Mouse (Mus musculus): ENCODE results near the gene Tfe3.
"Not testable (repeated sequence)": the region's sequence is repeated elsewhere in the genome, so short reads cannot be mapped to it uniquely, and the experiment has no call there.

Tfe3 gene

DNA sequence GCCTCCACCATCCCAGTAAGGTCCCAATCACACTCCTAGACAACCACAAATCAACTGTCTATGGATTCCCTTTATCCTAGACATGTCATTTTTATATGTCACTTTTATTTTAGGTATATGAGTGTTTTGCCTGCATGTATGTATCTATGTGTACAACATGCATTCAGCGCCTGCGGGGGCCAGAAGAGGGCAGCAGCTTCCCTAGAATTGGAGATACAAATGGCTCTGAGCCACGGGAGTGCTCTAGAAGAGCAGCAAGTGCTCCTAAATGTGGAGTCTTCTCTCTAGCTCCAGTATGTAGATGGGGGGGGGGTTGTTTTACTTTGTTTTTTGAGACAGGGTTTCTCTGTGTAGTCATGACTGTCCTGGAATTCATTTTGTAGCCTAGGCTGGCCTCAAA is 8.7 kb upstream of the Tfe3 start:
- DNase-seq: peak in 1 of 2 experiments; percentile 40

DNA sequence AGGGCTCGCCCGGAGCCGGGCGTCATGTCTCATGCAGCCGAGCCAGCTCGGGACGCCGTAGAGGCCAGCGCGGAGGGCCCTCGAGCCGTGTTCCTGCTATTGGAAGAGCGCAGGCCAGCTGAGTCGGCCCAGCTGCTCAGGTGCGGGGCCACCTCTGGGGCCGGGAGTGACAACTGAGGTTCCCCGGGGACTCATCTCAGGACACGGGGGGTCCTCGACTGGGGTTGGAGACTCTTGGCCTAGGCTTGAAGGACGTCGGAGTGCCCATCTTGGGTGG is 499 bp downstream of the Tfe3 start:
- no peak for DNase-seq

DNA sequence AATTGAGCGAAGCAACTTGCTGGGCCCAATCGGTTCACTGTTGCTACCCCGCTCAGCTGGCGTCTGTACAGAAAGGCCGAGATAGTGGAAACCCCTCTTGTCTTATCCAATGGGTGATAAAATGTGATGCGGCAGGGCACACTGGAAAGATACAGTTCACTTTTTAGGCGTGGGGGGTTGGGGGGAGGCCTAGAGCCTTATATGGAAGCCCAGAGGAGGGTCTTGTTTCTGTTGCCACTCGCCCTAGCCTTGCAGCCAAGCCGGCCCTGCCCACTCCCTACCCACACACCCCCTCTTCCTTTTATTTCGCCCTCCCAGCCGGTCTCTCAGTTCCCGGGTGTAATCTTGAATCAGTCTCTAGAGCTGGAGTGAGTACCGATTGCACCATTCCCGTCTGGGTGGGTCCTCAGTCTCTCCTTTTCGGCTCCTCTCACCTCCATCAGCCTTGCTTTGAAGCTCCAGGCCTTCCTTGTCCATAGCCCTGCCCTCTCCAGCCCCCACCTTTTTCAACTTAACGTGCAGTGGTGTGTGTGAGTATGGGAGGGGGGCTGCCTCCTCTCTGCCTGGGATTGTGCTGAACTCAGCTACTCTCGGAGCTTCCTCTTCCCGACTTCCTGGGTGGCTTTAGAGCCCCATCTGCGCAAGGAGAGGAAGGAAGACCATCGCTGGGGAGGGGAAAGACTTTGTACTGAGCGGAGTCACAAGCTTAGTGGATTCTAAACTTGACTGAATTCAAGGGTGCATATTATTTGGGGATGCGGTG is 1.5 kb downstream of the Tfe3 start:
- peak; percentile 36 to 58 for DNase-seq

DNA sequence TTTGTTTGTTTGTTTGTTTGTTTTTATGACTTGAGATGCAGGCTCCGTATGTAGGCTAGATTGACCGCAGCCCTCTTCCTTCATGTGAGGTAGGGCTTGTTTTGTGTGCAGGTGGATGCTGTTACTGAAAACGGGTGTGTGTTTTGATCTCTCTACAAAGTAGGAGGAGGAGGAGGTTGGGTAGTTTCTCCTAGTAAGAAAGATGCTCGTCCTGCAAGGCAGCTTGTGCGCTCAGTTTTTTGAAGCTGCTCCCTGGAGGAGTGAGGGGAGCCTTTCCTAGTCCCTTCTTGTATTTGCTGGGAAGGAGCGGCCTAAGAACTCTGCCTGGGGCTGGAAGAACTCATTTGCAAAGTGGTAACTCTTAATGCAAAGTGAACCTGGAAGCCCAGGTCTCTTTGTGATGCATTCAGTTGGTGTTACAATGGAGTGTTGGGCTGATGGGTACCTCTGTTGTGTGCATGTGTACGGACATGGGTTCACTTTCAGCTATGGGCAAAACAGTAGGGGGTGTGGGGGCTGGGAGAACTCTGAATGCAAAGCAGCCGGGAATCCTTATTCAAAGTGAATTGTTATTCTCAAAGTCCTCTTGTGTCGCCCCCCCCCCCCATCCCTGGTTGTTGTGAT is 2.4 kb downstream of the Tfe3 start:
- no peak for DNase-seq

DNA sequence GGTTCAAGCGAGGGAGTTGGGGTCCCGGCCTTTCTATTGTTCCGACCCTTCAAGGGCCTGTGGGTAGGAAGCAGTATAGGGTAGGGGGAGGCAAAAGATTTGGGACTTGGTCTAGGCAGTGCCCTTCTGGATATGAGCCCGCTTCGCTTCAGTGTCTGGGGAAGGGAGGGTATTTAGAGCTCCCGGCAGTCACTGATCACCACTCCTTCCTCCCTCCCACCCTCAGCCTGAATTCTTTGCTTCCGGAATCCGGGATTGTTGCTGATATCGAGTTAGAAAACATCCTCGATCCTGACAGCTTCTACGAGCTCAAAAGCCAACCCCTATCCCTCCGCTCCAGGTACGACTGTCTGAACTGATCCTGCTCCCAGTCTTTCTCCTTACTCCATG is 2.9 kb downstream of the Tfe3 start:
- DNase-seq: peak; percentile 4 to 21

DNA sequence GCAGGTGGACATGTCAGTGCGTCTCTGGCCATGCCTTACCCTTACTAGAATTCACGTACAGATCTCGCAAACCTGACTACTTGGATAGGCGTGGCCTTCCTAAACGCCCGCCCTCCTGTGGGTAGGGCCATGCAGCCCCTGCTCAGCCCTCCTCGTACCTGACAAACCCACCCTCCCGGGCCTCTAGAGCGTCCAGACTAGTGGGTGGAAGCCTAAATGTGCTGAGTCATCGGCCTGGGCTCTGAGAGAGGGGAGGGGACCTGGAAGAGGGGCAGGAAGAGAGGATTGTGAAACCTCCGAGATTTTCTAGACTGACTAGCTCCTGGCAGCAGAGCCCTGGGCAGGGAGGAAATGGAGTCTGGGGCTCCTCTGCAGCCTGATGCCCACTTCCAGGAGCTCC is 3.4 kb downstream of the Tfe3 start:
- DNase-seq: peak; percentile 52 to 67

DNA sequence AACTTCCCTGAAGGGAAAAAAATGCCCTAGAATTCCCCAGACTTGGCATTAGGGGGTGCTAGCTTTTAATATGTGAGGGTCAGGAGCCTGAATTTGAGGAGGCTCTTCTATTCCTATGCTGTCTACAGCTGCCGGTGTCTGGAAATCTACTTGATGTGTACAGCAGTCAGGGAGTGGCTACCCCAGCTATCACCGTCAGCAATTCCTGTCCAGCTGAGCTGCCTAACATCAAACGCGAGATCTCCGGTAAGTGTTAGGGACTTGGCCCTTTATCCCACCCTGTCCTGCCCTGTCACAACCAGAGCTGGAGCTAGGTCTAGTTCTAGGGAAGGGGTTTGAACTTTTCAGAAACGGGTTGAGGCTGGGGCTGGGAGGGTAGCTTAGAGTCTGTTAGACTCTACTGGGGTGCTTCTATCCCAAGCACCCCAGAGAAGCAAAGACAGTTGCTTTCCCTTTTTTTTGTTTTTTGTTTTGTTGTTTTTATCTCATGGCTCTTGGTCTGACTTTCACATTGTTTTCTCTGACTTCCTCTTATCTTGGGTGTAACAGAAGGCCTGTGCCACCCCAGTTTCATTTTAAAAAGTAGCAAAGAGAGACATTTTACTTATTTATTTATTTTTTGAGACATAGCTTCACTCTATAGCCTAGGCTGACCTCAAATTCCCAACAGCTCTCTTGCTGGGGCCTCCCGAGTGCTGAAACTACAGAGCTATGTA is 7.1 kb downstream of the Tfe3 start:
- no peak for DNase-seq

DNA sequence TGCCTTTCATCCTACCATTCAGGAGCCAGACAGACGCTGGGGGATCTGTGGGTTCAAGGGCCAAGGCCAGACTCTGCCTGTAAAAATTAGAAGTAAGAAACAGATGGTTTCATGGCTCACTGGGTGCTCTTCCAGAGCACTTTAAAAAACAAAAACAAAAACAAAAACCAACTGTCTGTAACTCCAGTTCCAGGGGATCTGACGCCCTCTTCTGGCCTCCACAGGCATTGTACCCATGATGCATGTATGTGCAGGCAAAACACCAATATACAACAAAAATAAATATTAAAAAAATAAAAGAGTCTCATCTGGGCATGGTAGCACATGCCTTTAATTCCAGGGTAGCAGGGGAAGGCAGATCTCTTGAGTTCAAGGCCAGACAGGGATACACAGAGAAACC is 10.4 kb downstream of the Tfe3 start:
- DNase-seq: peak; percentile 43 to 53

DNA sequence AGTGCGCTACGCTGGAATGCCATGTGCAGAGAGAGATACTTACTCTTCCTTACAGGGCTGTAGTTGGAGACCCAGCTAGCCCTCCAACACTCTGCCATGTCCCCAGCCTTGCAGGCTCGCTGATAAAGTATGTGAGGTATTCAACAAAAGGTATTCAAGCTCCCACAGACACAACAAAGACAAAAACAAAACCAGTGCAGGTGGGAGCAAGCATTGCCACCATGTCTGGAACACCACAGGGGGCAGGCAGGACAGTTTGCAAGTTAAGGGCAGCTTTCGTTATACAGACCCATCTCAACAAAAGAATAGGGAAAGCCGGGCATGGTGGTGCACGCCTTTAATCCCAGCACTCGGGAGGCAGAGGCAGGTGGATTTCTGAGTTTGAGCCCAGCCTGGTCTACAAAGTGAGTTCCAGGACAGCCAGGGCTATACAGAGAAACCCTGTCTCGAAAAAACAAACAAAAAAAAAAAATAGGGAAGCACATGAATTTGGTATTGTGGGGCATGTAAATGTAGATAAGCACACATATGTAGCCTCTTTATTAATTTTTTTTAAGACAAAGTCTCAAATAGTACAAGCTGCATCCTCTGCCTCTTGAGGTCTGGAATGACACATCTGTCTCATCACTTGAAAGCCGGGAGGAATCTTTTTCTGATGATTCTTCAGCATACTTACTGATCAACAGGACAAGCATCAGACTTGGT is 13.3 kb downstream of the Tfe3 start:
- no peak for DNase-seq

DNA sequence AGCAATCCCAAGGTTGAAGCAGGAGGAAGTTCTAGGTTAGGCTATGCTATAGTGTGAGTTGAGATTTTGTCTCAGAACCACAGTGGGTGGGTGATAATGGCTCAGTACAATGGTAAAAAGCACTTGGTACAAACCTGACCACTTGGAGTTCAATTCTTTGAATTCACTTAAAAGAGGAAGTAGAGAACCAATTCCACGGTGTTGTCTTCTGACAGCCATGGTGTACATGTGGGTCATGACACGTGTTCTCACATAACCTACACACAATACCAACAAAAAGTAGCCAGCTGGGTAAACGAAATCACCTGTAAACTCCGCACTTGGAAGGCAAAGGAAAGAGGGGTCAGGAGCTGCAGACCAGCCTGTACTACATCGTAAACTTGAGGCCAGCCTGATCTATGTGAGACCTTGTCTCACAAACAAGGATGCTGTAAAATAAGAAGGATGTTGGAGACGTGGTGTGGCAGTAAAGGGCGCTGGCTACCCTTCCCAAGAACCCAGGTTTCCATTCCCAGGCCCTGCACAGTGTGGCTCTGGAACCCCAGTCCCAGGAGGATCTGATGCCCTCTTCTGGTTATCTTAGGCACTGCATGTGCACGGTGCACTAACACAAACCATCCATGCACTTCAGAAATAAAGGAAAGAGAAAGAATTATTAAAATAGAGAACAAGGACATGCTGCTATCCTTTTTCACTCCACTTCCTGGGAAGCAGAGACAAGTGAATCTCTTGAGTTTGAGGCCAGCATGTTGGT is 14.1 kb downstream of the Tfe3 start:
- peak; percentile 66 to 75 for DNase-seq

DNA sequence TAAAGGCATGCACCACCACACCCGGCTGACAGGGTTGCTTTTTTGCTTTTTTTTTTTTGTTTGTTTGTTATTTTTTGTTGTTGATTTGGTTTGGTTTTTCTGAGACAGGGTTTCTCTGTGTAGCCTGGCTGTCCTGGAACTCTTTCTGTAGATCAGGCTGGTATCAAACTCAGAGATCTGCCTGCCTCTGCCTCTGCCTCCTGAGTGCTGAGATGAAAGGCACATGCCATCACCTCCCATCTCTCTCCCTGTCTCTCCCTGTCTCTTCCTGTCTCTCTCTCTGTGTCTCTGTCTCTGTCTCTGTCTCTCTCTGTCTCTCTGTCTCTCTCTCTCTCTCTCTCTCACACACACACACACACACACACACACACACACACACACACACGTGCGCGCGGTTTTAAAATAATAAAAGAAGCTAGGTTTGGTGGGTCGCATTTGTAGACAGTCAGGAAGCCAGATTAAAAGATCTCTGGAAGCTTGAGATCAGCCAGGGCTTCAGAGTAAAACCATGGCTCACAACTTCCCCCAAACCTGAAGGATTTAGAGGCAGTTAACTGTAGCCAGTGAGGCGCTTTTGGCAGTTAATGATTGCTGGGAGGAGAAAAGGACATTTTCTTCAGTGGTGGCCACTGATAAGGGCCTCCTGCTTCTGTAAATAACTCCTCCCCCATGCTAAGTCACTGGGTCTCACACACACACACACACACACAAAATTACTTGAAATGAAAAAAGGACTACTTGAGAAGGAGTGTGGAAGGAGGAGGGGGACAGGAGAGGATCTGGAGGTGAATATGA is 16.3 kb downstream of the Tfe3 start:
- DNase-seq: no peak

DNA sequence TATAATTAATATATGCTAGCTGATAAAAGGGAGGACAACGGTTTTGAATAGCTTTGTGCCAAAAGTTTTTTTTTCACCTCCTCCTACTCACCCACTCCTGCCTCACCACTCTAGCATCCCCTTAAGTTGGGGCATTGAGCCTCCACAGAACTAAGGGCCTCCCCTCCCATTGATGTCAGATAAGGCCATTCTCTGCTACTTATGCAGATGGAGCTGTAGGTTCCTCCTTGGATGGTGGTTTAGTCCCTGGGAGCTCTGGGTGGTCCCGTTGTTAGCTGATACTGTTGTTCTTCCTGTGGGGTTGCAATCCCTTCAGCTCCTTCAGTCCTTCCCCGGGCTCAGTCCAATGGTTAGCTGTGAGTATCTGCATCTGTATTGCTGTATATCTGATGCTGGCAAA is 16.9 kb downstream of the Tfe3 start:
- DNase-seq: no peak

DNA sequence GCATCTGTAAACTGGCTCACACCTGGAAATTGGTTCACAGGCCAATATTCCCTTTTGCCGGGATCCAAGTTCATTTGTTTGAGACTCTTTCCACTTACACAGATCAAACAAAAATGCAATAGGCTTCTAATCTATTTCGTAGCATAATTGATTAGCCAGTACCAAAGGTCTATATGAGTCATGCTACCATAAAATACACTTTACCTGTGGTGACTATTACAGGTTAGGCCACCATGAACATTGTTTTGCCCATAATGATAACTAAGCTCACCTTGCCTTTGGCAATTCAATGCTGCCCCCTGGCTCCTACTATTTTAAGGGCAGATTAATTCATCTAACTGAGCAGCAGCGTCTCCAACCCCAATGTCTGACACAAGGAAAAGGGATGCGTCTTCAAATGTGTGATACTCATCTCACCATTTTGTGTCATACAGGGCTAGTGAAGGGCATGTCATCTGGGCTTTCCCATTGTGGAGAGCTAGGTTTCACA is 20.3 kb downstream of the Tfe3 start:
- DNase-seq: no peak

DNA sequence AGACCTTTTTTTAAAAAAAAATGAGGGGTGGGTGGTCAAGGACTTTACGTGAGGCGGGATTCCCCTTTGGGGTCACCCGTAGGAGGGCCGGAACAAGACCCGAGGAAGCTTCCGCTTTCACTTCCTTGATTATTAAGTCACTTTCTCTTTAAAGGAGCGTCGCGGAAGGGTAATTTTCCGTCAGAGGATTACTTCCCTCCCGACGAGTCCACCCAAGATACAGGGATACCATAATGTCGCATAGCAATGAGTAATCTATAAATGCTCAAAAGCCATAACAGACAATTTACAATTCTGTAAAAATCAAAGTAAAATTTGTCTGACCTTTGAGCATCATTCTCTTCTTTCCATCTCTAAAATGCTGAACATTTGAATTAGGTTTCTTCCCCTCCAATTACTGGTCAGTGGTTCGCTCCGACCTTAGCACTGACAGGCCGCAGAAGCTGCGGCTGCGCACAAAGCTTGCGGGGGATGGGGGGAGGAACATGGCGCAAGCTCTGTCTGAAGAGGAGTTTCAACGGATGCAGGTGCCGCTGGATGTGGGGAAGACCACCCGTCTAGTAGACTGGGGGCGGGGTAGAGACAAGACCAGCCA is 27.3 kb downstream of the Tfe3 start, which contains the start of gene Gripap1:
Gene Gripap1, plus strand, starts transcription at position 224 of the 595 bp plus-strand sequence.
- DNase-seq: peak; percentile 79 to 86

DNA sequence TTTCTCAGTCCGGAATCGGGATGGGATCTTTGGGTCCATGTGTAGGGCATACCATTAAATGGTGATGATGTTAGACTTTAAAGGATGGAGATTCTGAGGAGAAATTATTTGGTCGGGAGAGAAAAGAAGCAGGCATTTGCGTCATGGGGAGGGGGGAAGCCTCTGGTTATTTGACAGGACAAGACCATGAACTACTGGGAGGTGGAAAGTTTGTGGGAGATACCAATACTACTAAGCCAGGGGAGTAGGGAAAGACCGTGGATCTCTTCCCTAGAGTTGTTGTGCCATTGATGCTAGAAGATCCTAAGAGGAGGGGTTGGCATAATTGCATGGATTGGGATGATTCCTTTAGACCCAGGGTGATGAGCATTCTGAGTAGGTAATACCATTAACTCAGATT is 27.9 kb downstream of the Tfe3 start:
- no peak for DNase-seq

DNA sequence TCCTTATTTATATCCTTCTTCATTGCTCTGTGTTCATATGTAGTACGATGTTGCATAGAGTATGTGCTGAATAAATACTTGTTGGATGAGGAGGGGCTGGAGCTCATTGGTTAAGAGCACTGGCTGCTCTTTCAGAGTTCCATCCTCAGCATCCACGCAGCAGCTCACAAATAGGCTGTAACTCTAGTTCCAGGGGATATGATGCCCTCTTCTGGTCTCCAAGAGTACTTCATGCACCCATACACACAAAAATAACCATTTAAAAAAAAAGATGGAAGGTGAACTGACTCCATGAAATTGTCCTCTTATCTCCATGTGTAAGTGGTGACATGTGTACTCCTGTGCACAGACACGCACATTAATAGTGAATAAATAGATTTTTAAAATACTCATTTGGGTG is 31.0 kb downstream of the Tfe3 start:
- DNase-seq: peak in 1 of 2 experiments; percentile 10

DNA sequence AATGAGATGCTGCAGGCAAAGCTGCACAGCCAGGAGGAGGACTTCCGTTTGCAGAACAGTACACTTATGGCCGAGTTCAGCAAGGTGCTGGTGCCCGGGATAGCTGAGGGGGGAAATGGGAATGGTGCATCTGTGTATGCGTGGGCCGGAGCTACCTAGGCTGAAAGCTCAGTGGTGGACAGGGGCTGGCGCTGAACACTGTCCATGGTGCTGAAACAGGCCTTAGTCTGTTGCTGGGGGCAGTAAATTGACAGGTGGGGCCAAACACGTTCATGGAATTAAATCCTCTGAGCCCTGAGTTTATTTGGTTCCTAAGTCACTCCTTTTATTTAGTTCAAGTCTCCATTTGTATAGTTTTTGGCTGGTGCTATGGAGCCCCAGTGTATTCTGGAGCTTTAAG is 32.7 kb downstream of the Tfe3 start:
- peak; percentile 72 to 76 for DNase-seq

DNA sequence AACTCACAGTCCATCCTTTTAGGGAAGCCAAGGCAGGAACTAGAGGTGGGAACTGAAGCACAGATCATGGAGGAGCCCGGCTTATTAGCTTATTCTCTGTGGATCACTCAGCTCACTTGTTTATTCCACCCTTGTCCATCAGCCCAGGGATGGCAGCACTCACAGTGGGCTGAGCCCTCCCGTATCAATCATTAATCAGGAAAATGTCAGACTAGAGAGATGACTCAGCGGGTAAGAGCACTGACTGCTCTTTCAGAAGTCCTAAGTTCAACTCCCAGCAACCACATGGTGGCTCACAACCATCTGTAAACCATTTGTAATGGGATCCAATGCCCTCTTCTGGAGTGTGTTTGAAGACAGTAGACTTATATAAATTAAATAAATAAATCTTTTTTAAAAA is 35.0 kb downstream of the Tfe3 start:
- peak in 1 of 2 experiments; percentile 12 for DNase-seq

DNA sequence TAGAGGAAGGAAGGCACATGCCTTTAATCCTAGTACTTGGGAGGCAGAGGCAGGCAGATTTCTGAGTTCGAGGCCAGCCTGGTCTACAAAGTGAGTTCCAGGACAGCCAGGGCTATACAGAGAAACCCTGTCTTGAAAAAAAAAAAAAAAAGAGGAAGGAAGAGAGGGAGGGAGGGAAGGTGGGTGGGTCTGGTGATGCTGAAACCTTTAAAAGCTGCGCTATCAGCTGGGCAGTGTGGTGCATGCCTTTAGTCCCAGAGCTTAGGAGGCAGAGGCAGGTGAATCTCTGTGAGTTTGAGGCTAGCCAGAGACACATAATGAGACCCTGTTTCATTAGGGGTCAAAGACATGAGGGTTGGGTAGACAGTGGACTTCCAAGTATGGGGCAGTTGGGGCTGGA is 39.8 kb downstream of the Tfe3 start:
- not testable (repeated sequence) for DNase-seq

DNA sequence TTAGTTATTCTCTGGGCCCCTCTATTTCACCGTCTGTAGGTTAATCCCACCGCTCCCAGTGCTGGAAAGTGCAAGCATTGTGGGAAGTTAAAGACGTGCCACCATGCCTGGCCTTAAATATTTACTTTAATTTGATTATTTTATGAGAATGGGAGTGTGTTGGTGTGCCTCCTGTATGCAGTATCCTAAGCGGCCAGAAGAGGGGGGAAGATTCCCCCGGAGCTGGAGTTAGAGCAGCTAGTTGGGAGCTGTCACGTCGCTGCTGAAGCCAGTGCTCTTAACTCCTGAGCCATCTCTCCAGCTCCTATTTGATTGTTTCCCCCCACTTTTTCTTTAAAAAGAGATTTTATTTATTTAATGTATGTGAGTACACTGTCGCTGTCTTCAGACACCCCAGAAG is 52.7 kb downstream of the Tfe3 start:
- peak; percentile 54 to 59 for DNase-seq
